Mouse (Mus musculus): ENCODE data around the gene Gm20683. TPM values are rescaled to one million over a fixed set of nuclear protein-coding genes. Genes with fewer than 3 reads are reported as not detected.
"Not testable (repeated sequence)": the region's sequence is repeated elsewhere in the genome, so short reads cannot be mapped to it uniquely, and the experiment has no call there.

Gm20683 gene
- polyA plus RNA-seq, 1 experiment from 2014 or later: 14.0 TPM

- H3K4me2 ChIP-seq: no peak overlapping the region
- no peaks in the 10 kb centered on the region for H3K9me3 ChIP-seq
- no peak overlapping the region for H3K4me3 ChIP-seq
- peaks cover 14% of the 10 kb centered on the region for H3K4me1 ChIP-seq (replicated peaks)
- WGBS: 88% methylated on average over 11 of the region's 11 CpGs
- peaks cover 28% of the 10 kb centered on the region for H3K36me3 ChIP-seq
- peaks cover 12% of the 10 kb centered on the region for H3K27me3 ChIP-seq
- H3K9ac ChIP-seq: no peak overlapping the region
- ATAC-seq (ENCODE audit: low FRiP score, low read depth): no peak
- H3K27ac ChIP-seq (replicated peaks): no peak overlapping the region
Measured at GRCm38 (mm10) chr17:25817662-25818061, 23.9 kb downstream of the Gm20683 start.

DNA sequence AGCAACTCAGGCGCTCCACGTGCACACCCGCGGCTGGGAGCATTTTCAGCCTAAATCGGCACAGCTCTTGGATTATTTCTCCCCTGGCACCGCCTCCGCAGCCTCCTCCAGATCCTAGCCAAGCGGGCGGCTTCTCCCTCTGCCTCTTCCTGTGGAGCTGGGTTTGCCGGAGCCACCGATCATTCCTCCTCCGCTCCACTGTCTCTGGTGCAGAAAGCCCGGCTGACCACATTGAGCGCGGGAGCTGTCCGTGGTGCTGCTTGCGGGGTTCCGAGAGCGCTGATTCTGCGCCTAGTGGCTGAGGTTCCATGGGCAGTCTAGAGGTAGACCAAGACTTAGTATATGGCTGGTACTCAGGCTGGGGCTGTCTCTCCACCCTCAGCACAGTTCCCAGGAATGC lies 28.1 kb downstream of the Gm20683 start:
- WGBS: 1% methylated on average over 20 of the region's 20 CpGs
- Histone ChIP-seq H3K9me3 (no peaks in the 10 kb centered on the region), H3K4me2 (peak overlapping the region; percentile 40), H3K9ac (peak overlapping the region; percentile 11; the same call in 1 of the 2 replicates), H3K4me1 (replicated peaks) (peaks cover 42% of the 10 kb centered on the region), H3K27me3 (peaks cover 12% of the 10 kb centered on the region), H3K36me3 (peaks cover 19% of the 10 kb centered on the region), H3K4me3 (peak overlapping the region; percentile 13; the same call in 1 of the 2 replicates), H3K27ac (replicated peaks) (no peak overlapping the region)
- no peak for ATAC-seq (ENCODE audit: low FRiP score, low read depth)

GRCm38 (mm10) chr17:25810890-25811289 lies 30.7 kb downstream of the Gm20683 start:
- no peaks in the 10 kb centered on the region for H3K36me3 ChIP-seq
- ATAC-seq (ENCODE audit: low FRiP score, low read depth): no peak
- H3K27me3 ChIP-seq: no peaks in the 10 kb centered on the region
- no peak overlapping the region for H3K27ac ChIP-seq (replicated peaks)
- peaks cover 49% of the 10 kb centered on the region for H3K4me1 ChIP-seq (replicated peaks)
- H3K4me2 ChIP-seq: peak overlapping the region; percentile 97
- H3K4me3 ChIP-seq: peak overlapping the region; percentile 93
- peak overlapping the region; percentile 99; the same call in 1 of the 2 replicates for H3K9ac ChIP-seq
- H3K9me3 ChIP-seq: no peaks in the 10 kb centered on the region
- WGBS: 74% methylated on average over 4 of the region's 4 CpGs

- Histone ChIP-seq H3K27me3 (no peaks in the 10 kb centered on the region), H3K4me1 (replicated peaks) (peaks cover 49% of the 10 kb centered on the region), H3K4me2 (peak overlapping the region; percentile 97), H3K36me3 (no peaks in the 10 kb centered on the region), H3K9ac (peak overlapping the region; percentile 99), H3K9me3 (no peaks in the 10 kb centered on the region), H3K4me3 (peak overlapping the region; percentile 93), H3K27ac (replicated peaks) (peak overlapping the region; percentile 99)
- 5% methylated on average over 25 of the region's 25 CpGs for WGBS
- ATAC-seq (ENCODE audit: low FRiP score, low read depth): peak; percentile 46
Measured at GRCm38 (mm10) chr17:25809606-25810340, 31.8 kb downstream of the Gm20683 start.

DNA sequence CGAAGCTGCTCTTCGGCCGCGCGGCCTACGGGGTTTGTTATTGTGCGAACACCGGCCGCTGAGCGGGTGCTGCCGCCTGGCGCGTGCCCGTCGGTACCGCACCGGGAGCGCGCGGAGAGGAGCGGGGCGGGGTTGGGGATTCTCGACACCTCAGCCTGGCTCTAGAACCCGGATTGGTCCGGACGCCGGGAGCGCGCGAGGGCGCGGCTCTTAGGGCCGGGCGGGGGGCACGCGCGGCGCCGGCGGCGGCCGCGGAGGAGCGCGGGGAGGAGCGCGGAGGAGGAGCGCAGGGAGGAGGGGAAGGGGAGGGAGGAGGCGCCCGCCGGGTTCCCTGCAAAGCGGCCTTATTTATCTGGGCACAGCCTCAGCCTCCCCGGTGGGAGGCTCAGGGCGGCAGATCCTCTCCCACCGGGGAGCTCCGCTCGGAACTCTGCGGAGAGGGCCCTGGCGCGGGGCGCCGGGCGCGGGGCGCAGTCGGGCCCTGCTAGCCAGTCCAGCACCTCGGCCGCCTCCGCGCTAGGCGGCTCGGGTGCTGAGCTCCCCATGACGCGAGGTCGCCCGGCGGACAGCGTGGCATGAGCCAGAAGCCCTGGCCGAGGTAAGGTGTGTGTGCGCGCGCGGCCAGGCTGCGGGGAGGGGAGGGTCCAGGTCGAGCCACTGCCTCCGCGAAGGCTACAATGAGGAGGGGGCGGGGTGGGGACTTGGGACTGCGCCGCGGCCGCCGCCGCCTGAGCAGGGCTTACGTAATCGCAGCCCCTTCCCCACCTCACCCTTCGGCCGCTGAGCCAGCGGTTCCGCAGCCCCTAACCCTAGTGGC lies 32.6 kb downstream of the Gm20683 start, which contains the start of gene Fbxl16:
TSS of gene Fbxl16 (plus strand) at position 297 of the 817 bp plus-strand sequence.
- Histone ChIP-seq H3K36me3 (no peaks in the 10 kb centered on the region), H3K9ac (peak within 1 kb of the TSS; percentile 99), H3K9me3 (no peaks in the 10 kb centered on the region), H3K27me3 (no peaks in the 10 kb centered on the region), H3K4me2 (peak within 1 kb of the TSS; percentile 97), H3K4me1 (replicated peaks) (peaks cover 52% of the 10 kb centered on the region), H3K4me3 (peak within 1 kb of the TSS; percentile 93), H3K27ac (replicated peaks) (peak within 1 kb of the TSS; percentile 99)
- WGBS: under 1% methylated on average over 94 of the region's 100 CpGs
- peak; percentile 86 for ATAC-seq (ENCODE audit: low FRiP score, low read depth)

DNA sequence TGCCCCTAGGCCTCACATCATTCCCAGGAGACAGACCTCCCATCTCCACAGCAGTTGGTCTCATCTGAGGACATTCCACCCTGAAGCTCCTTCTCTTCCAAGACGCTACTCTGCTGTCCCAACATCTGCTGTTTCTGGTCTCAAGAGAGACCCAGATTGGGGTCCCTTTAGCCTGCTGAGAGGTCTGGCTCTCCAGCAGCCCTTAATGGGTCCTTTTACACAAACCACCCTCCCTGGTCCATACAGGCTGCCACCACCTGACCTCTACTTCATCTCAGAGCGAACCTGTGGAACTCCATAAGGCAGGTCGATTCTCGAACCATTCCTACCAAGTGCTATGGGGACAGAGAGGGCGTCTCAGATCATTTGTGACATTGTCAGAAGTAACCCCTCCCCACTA lies 33.5 kb downstream of the Gm20683 start:
- ATAC-seq (ENCODE audit: low FRiP score, low read depth): peak; percentile 2; the same call in 1 of the 2 replicates
- no peaks in the 10 kb centered on the region for H3K9me3 ChIP-seq
- H3K27ac ChIP-seq (replicated peaks): peak overlapping the region; percentile 99
- no peaks in the 10 kb centered on the region for H3K36me3 ChIP-seq
- 31% methylated on average over 5 of the region's 5 CpGs for WGBS
- no peaks in the 10 kb centered on the region for H3K27me3 ChIP-seq
- H3K4me3 ChIP-seq: peak overlapping the region; percentile 93
- H3K9ac ChIP-seq: peak overlapping the region; percentile 99
- H3K4me2 ChIP-seq: peak overlapping the region; percentile 97
- H3K4me1 ChIP-seq (replicated peaks): peaks cover 53% of the 10 kb centered on the region

- not testable (repeated sequence) for H3K9me3 ChIP-seq; ATAC-seq (ENCODE audit: low FRiP score, low read depth); H3K27me3 ChIP-seq; H3K27ac ChIP-seq (replicated peaks); H3K9ac ChIP-seq; H3K4me2 ChIP-seq; H3K36me3 ChIP-seq; H3K4me3 ChIP-seq
- peaks cover 53% of the 10 kb centered on the region for H3K4me1 ChIP-seq (replicated peaks)
- 48% methylated on average over 2 of the region's 2 CpGs for WGBS
Measured at GRCm38 (mm10) chr17:25807452-25807851, 34.1 kb downstream of the Gm20683 start.

- Histone ChIP-seq H3K27me3 (no peaks in the 10 kb centered on the region), H3K36me3 (no peaks in the 10 kb centered on the region), H3K27ac (replicated peaks) (no peak overlapping the region), H3K4me1 (replicated peaks) (peaks cover 49% of the 10 kb centered on the region), H3K9ac (no peak overlapping the region), H3K9me3 (no peaks in the 10 kb centered on the region), H3K4me3 (no peak overlapping the region), H3K4me2 (no peak overlapping the region)
- no peak for ATAC-seq (ENCODE audit: low FRiP score, low read depth)
- WGBS: 86% methylated on average over 4 of the region's 4 CpGs
Measured at GRCm38 (mm10) chr17:25806507-25806906, 35.1 kb downstream of the Gm20683 start.

DNA sequence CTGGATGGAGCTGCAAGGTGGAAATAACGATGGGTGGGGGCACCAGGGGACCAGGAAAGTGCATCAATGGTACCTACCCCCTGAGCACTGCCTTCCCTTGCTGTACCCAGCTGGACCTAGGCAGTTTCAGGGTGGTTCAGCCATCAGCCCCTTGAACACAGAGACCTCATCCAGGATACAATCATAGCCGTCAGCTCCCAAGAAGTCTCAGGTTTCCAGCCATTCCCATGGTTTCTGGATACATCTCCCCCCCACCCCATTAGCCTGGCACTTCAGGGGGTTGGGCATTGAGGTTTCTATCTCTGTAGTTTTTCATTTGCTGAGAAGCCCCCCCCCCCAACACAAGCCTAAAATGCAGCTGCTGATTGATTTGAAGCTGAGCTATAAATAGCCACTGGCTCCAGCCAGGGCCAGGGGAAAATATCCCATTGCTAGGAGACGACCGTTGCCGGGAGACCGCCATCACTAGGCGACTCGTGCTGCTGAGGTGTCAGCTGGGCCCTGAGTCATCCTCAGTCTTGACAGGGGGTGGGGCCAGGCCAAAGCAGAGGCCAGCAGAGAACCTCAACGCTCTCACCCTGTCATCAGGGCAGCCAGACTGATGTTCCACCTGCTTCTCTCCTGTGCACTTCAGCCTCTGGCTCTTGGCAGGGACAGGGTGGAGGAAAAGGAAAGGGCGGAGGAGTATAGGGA lies 38.6 kb downstream of the Gm20683 start:
- H3K27ac ChIP-seq (replicated peaks): peak overlapping the region; percentile 86
- peak overlapping the region; percentile 27; the same call in 1 of the 2 replicates for H3K9ac ChIP-seq
- ATAC-seq (ENCODE audit: low FRiP score, low read depth): peak; percentile 87
- H3K4me2 ChIP-seq: peak overlapping the region; percentile 45
- no peaks in the 10 kb centered on the region for H3K36me3 ChIP-seq
- H3K4me1 ChIP-seq (replicated peaks): peaks cover 25% of the 10 kb centered on the region
- WGBS: 4% methylated on average over 10 of the region's 10 CpGs
- no peak overlapping the region for H3K4me3 ChIP-seq
- H3K9me3 ChIP-seq: no peaks in the 10 kb centered on the region
- H3K27me3 ChIP-seq: no peaks in the 10 kb centered on the region

- Histone ChIP-seq H3K4me3 (no peak overlapping the region), H3K4me1 (replicated peaks) (peaks cover 39% of the 10 kb centered on the region), H3K27ac (replicated peaks) (no peak overlapping the region), H3K4me2 (no peak overlapping the region), H3K9me3 (no peaks in the 10 kb centered on the region), H3K9ac (no peak overlapping the region), H3K36me3 (no peaks in the 10 kb centered on the region), H3K27me3 (peaks cover 5% of the 10 kb centered on the region; the same call in 1 of the 2 replicates)
- no peak for ATAC-seq (ENCODE audit: low FRiP score, low read depth)
- 9% methylated on average over 6 of the region's 6 CpGs for WGBS
Measured at GRCm38 (mm10) chr17:25801029-25801428, 40.5 kb downstream of the Gm20683 start.

- Histone ChIP-seq H3K27me3 (peaks cover 9% of the 10 kb centered on the region; the same call in 1 of the 2 replicates), H3K4me2 (peak within 1 kb of the TSS; percentile 92), H3K9me3 (no peaks in the 10 kb centered on the region), H3K4me3 (peak within 1 kb of the TSS; percentile 52), H3K27ac (replicated peaks) (peak within 1 kb of the TSS; percentile 95), H3K4me1 (replicated peaks) (peaks cover 45% of the 10 kb centered on the region), H3K36me3 (no peaks in the 10 kb centered on the region), H3K9ac (peak within 1 kb of the TSS; percentile 36)
- ATAC-seq (ENCODE audit: low FRiP score, low read depth): peak; percentile 70
- WGBS: under 1% methylated on average over 33 of the region's 35 CpGs
Measured at GRCm38 (mm10) chr17:25796951-25797369, 44.6 kb downstream of the Gm20683 start, which contains the start of gene Metrn. Gene Metrn, minus strand, starts transcription at chr17:25797136.

All from hindbrain, embryonic 15.5 days (tissue).